Mouse (Mus musculus) stomach, postnatal 0 days (tissue): ENCODE measurements at regions not wholly inside any gene's neighbourhood (a gene's known extent, or its start where the extent isn't known, plus 50 kb on each side); places are given as distances from the start of the nearest gene placed in this dataset.

Experiments
- CTCF ChIP-seq: IDR thresholded peaks from 2 replicates; pipeline ENCODE4 v1.5.1; 2016; ENCODE audit warnings: antibody characterized with exemption, low read depth, mild to moderate bottlenecking, moderate library complexity
- EP300 ChIP-seq: optimal IDR thresholded peaks from 2 replicates; pipeline ENCODE3; 2016; ENCODE audit warnings: antibody characterized with exemption

DNA sequence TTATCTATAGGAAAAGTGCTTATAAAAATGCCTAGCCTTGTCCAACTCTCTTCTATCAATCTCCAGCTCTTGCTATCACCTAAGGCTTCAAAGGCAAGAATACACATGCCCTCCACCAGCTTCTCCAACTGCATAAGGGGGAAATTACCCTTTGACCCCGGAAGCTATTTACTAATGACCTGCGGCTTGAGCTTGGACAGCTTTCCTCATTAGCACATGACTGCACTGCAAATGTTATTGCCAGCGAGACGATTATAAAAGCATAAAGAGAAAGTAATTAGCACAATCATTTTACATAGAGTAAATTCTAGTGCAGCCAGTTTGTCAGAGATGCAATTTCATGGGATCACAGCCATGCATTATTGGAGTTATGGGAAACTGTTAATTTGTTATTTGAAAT is 277.0 kb downstream of the Actr3 start:
- TF ChIP-seq CTCF: no peak
- TF ChIP-seq EP300: no peak
